Mouse (Mus musculus): ENCODE measurements at regions not wholly inside any gene's neighbourhood (a gene's known extent, or its start where the extent isn't known, plus 50 kb on each side); places are given as distances from the start of the nearest gene placed in this dataset.
"Not testable (repeated sequence)": the region's sequence is repeated elsewhere in the genome, so short reads cannot be mapped to it uniquely, and the experiment has no call there.

- DNase-seq (ENCODE audit: extremely low spot score, low read depth, low spot score) = no peak
Measured at GRCm38 (mm10) chr12:77091700-77092099, 129.7 kb upstream of the Max start.

- no peak for DNase-seq (ENCODE audit: extremely low spot score, low read depth, low spot score)
Measured at GRCm38 (mm10) chr12:77090525-77090924, 128.5 kb upstream of the Max start.

GRCm38 (mm10) chr12:77089624-77090278, 127.8 kb upstream of the Max start:
- DNase-seq (ENCODE audit: extremely low spot score, low read depth, low spot score) = no peak

- no peak for DNase-seq (ENCODE audit: extremely low spot score, low read depth, low spot score)
Measured at GRCm38 (mm10) chr12:77088452-77088851, 126.5 kb upstream of the Max start.

DNA sequence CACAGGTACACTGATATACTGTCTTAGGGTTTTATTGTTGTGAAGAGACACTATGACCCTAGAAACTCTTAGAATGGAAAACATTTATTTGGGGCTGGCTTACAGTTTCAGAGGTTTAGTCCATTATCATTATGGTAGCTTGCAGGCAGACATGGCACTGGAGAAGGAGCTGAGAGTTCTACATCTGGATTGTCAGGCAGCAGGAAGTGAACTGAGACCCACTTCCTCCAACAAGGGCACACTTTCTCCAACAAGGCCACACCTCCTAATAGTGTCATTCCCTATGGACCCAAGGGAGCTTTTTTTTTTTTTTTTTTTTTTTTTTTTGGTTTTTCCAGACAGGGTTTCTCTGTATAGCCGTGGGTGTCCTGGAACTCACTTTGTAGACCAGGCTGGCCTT, 124.9 kb upstream of the Max start:
- not testable (repeated sequence) for DNase-seq (ENCODE audit: extremely low spot score, low read depth, low spot score)

DNA sequence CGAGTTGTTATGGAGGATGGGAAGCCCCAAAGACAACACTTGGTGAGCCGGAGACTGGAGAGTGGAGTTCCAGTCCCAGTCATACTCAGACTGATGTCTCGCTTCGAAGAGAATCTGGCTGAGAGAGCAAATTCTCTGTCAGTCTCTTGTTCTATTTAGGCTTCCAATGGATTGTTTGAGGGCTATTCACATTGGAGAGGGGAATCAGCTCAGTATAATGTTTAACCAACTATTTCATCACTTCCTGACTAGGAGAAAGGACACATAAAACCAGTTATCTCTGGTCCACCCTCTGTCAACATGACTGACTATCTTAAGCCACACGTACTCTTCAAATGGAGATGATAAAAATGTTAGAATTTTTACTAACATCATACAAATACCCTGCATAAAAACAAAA, 123.9 kb upstream of the Max start:
- DNase-seq (ENCODE audit: extremely low spot score, low read depth, low spot score) = no peak

GRCm38 (mm10) chr12:77085244-77085643, 123.2 kb upstream of the Max start:
- no peak for DNase-seq (ENCODE audit: extremely low spot score, low read depth, low spot score)

GRCm38 (mm10) chr12:77084744-77085143, 122.7 kb upstream of the Max start:
- no peak for DNase-seq (ENCODE audit: extremely low spot score, low read depth, low spot score)

DNA sequence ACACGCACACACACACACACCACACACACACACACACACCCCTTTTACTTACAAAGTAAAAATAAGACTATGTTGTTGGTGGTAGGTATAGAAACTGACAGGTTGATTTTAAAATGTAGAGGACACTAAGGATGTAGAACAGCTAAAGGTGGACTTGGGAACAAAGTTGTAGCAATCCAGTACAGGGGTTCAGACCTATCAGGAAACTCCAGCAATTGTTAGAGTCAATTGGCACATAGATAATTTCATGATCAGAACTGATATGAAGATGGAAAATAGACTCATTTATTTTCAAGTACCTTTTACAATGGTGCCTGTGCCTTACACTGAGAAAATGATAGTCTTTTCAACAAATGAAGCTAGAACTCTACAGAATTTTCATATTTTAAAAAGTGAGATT, 122.3 kb upstream of the Max start:
- DNase-seq (ENCODE audit: extremely low spot score, low read depth, low spot score) = no peak

- no peak for DNase-seq (ENCODE audit: extremely low spot score, low read depth, low spot score)
Measured at GRCm38 (mm10) chr12:77083760-77084159, 121.8 kb upstream of the Max start.

- DNase-seq (ENCODE audit: extremely low spot score, low read depth, low spot score) = no peak
Measured at GRCm38 (mm10) chr12:77081774-77082173, 119.8 kb upstream of the Max start.

- DNase-seq (ENCODE audit: extremely low spot score, low read depth, low spot score) = no peak
Measured at GRCm38 (mm10) chr12:77079481-77079880, 117.5 kb upstream of the Max start.

DNA sequence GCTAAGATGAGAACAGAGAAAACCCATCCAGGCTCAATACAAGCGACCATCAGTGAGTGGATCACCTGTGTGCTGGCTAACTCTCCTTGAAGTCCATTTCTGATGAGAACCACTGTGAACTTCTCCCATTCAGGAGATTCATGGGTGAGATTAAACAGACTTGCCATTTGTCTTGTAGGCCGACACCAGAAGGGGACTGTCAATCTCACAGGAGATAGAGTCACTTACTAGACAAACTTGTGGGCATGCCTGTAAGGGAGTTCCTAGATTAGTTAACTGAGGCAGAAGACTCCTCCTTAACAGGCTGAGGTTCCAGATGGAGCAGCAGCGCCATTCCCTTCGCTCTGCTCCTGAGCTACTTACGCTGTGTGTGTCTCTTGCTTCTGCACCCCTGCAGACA, 114.7 kb upstream of the Max start:
- no peak for DNase-seq (ENCODE audit: extremely low spot score, low read depth, low spot score)

DNA sequence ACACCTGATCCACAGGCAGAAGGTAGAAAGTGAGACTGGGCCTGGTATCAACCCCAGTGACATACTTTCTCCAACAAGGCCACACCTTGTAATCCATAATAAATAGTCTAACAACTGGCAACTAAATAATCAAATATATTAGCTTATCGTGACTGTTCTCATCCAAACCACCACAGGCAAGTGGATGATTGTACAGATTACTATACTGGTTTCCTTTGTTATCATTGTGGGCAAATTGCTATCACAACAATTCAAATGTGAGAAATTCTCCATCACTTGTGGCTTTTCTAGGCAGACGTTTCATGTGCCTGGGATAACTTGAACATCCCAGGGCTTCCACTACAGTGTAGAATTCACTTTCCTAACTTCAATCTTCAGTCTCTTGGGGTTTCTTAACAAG, 112.6 kb upstream of the Max start:
- no peak for DNase-seq (ENCODE audit: extremely low spot score, low read depth, low spot score)

DNA sequence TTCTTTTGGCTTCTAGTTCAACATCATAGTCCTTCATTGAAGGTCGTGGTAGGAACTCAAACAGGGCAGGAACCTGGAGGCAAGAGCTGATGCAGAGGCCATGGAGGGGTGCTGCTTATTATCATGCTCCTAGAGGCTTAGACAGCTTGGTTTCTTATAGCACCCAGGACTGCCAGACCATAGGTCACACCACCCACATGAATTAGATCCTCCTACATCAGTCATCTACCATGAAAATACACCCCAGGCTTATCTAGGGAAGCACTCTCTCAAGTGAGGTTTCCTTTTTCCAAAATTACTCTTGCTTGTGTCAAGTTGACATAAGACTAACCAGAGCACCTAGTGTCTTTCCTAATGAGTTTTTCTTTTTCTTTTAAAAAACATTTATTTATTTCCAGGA, 109.7 kb upstream of the Max start:
- DNase-seq (ENCODE audit: extremely low spot score, low read depth, low spot score) = no peak

GRCm38 (mm10) chr12:77067938-77068337, 105.9 kb upstream of the Max start:
- no peak for DNase-seq (ENCODE audit: extremely low spot score, low read depth, low spot score)

DNA sequence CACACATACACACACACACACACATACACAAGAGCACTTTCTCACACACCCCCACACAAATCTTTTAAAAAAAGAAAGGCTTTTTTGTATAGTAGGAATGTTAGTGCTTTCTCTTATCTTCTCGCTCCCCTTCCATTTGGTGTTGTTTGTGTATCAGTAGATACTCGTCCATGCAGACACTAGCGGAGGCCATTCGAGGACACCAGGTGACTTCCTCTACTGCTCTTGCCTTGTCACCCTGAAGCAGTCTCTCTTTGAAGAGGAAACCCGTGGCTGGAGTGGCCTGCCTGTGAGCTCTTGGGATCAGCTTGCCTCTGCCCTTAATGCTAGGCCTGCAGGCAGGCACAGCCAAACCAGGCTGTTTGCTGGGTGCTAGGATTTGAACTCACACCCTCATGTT, 105.1 kb upstream of the Max start:
- no peak for DNase-seq (ENCODE audit: extremely low spot score, low read depth, low spot score)

DNA sequence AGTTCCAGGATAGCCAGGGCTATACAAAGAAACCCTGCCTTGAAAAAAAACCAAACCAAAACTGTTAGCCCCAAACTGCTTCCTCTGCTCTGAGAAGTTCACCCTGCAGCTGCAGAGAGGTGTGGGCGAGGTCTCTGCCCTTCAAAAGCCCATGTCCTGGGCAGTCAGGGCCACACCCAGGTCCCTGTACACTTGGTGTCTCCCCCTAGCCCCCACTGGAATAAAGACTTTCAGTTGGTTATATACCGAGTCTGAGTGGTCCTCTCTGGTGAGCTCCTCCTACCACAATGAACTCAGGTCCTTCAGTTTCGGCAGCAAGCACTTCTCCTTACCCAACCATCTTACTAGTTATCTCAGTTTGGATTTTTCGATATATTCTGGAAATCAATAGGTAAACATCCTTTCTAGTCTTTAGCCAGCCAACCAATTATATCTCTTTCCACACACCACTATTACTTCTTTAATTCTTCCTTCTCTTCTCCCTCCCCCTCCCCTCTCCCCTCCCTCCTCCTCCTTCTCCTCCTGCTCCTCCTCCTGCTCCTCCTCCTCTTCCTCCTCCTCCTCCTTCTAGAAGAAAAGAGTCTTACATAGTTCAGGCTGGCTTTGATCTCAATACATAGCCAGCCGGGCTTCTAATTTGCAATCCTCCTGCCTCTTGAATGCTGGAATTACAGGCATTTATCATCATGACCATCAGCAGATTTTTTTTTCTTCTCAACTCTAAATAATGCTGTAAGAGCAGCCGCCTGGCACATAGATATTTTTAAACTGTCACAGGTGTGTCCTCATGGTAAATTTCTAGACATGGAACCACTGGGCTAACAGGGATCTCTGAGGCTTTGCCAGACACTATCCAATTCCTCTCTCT, 103.9 kb upstream of the Max start:
- DNase-seq (ENCODE audit: extremely low spot score, low read depth, low spot score) = no peak

- DNase-seq (ENCODE audit: extremely low spot score, low read depth, low spot score) = no peak
Measured at GRCm38 (mm10) chr12:77064048-77064447, 102.0 kb upstream of the Max start.

GRCm38 (mm10) chr12:77061562-77061847, 99.5 kb upstream of the Max start:
- DNase-seq (ENCODE audit: extremely low spot score, low read depth, low spot score) = no peak

DNA sequence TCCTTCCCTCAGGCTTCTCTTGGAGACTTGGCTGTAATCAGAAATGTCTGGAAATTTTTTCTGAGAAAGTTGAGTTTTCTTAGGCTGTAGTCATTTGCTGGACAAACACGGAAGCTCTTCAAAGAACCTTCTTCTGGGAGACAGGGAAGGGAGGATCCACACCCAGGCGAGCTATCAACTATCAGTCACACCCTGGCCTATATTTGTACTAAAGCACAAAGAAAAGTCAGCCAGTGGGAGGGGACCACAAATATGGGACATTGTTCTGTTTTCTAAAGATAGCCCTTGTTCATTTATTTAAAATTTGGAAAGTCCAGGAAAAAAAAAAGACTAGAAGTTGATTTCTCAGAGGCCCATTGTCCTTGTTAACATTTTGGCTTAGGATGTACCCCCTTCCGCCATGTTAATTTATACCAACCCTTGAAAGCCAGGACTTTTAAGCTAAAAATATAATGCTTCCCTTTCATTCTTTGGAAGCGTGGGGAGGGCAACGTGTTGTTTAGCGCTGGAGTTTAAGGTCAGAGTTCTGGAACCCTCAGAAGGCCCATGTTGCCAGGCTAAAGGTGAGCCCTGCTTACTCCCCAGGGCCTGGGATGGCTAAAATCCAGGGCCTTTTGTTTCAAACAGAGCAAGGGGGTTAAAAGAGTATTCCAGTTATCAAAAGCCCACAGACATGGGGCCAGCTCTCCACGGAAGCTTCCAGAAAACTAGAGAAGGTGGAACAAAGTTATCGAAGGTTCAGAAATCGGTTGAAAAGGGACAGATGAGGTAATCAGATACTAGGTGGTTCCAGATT, 99.0 kb upstream of the Max start:
- DNase-seq (ENCODE audit: extremely low spot score, low read depth, low spot score) = no peak

Measured in hindlimb bud, embryonic 11.5 days (tissue).